Mouse (Mus musculus) olfactory bulb, adult 2 months (tissue): ENCODE results near the gene Nkd1.

Source experiments
- CTCF ChIP-seq: fragments of 200-500 bp; IDR thresholded peaks from 2 replicates; pipeline ENCODE4 v1.5.1; 2012; ENCODE audit warnings: low read depth, mild to moderate bottlenecking, low read length, moderate library complexity; ENCODE audit not compliant: insufficient read depth
- POLR2A ChIP-seq: fragments of 200-500 bp; IDR thresholded peaks from 2 replicates; pipeline ENCODE4 v1.6.1; 2012; ENCODE audit warnings: mild to moderate bottlenecking, low read depth, low read length, moderate library complexity; ENCODE audit not compliant: insufficient read depth

DNA sequence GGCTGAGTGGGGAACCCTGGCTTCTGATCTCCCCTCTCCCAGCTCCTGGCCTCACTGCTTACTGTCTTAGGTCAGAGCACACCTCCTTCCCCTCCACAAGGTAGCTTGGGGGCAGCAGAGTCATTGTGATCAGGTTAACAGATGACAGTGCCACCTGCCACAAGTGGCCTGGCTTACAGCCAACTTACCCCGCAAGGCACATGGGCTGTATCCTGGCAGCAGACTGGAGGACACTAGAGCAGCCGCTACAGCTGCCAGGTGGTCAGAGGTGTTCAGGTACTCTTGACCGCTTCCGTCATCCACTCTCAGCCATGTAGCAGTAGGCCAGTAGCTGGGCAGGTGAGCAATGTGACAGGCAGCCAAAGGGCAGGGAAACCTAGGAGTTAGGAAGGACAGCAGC lies 45.0 kb downstream of the Nkd1 start:
- no peak for TF ChIP-seq CTCF
- no peak for TF ChIP-seq POLR2A
